Mouse (Mus musculus) mature B cell (primary cell): ENCODE measurements around the gene Olfr191.
"Not testable (repeated sequence)": the region's sequence is repeated elsewhere in the genome, so short reads cannot be mapped to it uniquely, and the experiment has no call there.

Experiments used
- in situ Hi-C: fragments of 300-500 bp; cut with MboI; formaldehyde crosslinking; loops from 2 replicates; pipeline ENCODE4 v1.14.3; 2019

The Olfr191 gene

DNA sequence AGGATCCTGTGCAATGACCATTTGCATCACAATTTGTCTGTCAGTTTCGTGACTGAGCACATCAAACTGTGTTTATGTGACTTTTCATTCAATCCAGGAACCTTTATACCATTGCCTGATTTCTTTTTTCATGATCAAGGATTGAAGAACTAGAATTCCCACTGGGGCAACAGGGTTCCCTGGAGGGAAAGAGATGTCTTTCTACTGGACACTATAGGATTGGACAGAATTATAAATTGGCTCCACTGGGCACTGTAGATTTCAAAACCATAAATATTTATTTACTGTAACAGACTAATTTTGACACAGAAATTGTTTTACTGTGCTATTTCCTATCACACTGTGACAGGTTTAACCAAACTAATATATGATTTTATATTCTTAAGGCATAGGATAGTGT lies at the start of gene Olfr191:
Gene Olfr191, minus strand, starts transcription at position 101 of the 400 bp plus-strand sequence.
- in situ Hi-C loops = not testable (repeated sequence)

GRCm38 (mm10) chr16:59130740-59131139 lies 41.1 kb upstream of the Olfr191 start:
- in situ Hi-C loops = no loop called here

GRCm38 (mm10) chr16:59120969-59121368 lies 31.3 kb upstream of the Olfr191 start, which contains the start of gene Olfr194:
Gene Olfr194 (minus strand): TSS chr16:59121069.
- in situ Hi-C loops = no loop called here

- in situ Hi-C loops = no loop called here
These were observed 22.2 kb upstream of the Olfr191 start, which contains the start of gene Olfr193 for GRCm38 (mm10) chr16:59111781-59112180. Gene Olfr193 (minus strand): TSS chr16:59111881.

DNA sequence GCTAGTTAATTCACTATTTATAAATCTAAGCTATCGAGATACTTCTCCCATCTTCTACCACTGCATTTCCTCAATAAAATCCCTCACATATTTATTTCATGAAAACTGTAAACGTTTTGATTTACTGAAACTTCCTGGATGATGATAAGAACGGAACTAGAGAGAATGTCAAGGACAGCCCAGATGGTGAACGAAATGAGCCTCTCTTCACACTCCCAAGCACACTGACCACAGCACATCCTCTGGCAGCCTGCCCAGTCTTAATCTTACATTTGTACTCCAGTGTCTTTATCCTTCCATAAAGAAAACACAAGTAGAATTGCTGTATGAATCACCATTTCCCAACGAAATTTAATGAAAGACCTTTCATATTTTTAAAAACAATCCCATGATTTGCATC lies 18.9 kb upstream of the Olfr191 start:
- in situ Hi-C loops = not testable (repeated sequence)

DNA sequence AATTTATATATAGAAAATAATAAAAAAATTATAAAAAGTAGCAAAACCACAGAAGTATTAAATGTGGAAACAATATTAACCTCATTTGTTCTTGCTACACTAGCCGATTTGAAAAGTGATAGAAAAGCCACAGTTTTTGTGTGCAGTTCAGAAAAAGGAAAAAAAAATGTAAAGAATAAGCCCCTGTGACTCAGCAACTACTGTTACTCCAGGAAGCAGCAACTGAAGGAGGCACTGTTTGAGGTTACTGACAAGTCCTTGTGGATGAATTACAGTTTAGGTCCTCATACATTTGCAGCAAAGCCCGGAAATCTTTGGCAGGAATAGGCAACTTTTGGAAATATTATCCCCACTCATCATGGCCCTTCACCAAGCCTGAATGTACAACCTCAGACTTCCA lies 15.7 kb upstream of the Olfr191 start:
- in situ Hi-C loops = no loop called here

DNA sequence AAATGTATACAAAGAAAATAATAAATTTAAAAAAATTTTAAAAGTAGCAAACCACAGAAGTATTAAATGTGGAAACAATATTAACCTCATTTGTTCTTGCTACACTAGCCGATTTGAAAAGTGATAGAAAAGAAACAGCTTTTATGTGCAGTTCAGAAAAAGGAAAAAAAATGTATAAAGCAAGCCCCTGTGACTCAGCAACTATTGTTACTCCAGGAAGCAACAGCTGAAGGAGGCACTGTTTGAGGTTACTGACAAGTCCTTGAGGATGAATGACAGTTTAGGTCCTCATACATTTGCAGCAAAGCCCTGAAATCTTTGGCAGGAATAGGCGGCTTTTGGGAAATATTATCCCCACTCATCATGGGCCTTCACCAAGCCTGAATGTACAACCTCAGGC lies 8.5 kb downstream of the Olfr191 start:
- in situ Hi-C loops = not testable (repeated sequence)

DNA sequence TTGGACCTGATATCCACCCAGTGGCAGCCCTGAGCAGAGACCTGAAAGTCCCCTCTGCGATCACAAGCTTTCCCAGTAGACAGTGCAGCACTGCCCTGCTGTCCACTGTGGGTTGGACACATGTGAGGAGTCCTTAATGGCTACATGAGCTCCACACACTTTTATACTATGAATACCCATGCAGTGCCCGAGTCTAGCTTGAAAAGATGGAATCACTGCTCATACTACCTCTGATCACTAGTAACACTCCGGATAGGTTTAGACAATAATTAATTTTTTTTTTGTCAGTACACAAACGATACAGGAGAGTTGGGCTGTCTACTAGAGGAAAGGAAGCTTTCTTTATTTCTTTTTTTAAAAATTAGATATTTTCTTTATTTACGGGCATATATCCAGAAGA lies 11.7 kb downstream of the Olfr191 start, which contains the start of gene Olfr190:
Gene Olfr190, minus strand, starts transcription at position 101 of the 400 bp plus-strand sequence.
- in situ Hi-C loops = no loop called here

DNA sequence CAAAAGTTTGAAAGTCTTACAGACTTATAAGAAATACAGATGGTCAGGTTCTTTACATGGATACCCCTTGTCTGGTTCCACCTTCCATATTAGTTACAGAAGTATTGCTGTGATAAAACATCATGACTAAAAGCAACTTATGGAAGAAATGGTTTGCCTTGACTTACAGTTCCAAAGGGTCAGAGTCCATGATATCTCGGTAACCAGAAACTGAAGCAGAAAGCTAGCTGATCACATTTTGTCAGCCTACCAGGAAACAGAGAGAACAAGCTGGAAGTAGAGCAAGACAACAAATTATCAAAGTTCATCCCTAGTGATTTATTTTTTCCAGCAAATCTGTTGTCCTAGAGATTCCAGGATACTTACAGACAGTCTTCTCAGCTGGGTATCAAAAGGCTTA lies 16.1 kb downstream of the Olfr191 start:
- in situ Hi-C loops = no loop called here

- in situ Hi-C loops = no loop called here
These were observed 17.9 kb downstream of the Olfr191 start for GRCm38 (mm10) chr16:59071755-59072154.

- in situ Hi-C loops = not testable (repeated sequence)
These were observed 27.2 kb downstream of the Olfr191 start for GRCm38 (mm10) chr16:59062411-59062810.

DNA sequence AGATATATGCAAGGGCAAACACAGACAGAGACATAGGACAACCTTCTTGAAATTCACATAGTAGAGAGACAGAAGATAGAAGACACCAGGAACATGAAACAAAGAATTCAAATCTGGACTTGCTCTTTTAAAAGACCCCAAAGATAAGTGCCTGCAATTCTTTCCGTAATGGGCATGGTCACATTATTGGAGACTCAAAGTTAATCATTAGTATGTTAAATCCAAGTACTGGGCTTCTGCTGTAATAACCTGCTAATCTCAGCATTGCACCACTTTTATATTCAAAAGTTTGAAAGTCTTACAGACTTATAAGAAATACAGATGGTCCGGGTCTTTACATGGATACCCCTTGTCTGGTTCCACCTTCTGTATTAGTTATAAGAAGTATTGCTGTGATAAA lies 40.3 kb downstream of the Olfr191 start:
- in situ Hi-C loops = not testable (repeated sequence)

DNA sequence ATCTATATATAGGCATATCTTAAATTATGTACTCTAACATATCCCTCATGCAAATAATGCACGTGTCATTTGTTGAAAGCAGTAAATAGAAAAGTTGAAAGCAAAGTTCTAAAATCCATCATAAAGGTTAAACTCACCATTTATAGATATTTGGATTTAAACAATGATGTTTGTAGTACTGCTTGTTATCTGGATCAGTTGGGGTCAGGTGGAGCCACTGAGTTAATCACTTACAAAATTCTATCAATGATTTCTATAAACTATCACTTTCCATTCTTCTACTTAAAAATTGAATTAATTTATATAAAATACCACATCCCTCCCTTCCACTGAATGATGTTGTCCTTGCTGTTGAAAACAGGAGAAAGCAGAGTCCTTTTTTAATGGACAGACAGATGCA lies 40.8 kb downstream of the Olfr191 start:
- in situ Hi-C loops = no loop called here

GRCm38 (mm10) chr16:59047579-59047978 lies 42.0 kb downstream of the Olfr191 start:
- in situ Hi-C loops = no loop called here

DNA sequence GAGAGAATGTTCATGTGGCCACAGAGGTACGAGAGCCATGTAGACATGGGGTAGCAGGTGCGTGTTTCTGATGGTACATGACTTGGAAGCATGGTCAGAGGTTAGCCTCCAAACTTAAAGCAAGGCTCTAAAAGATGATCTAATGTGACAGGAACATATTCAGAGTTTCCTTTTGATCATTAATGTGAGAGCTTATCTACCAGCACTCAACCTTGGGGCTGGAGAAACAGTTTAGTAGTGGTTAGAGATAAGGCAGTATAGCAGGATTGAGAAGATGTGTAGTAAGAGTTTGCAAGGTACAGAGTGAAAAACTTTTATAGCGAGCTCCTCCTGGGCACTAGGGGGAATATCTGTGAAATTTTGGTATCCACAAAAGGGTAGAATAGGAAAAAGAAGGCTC lies 43.8 kb downstream of the Olfr191 start:
- in situ Hi-C loops = no loop called here

DNA sequence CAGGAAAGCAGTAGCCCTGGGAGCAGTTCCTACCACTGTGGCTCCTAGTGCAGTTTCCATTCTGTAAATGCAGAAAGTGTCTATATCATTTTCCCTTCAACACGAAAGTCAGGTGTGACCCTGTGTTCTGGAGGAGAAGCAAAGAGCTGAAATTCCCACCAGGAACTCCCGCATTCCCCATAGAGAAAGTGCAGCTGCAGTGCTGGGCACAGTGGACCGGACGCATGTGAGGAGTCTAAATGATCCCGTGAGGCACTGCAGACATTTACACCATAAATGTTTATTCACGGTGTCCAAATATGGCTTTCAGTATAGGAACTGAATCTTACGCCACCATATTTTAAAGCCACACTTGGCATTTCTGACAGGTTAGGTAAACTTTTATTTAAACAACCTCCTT lies 49.9 kb downstream of the Olfr191 start, which contains the start of gene Olfr187:
Gene Olfr187, minus strand, starts transcription at position 58 of the 400 bp plus-strand sequence.
- in situ Hi-C loops = no loop called here
